Mouse (Mus musculus): ENCODE data around the gene Ccdc15.
A peak's percentile ranks its signal among the peaks of the same experiment; 100 is the strongest.

Ccdc15 gene

GRCm38 (mm10) chr9:37232201-37233195, 115.7 kb downstream of the Ccdc15 start:
- no peak for DNase-seq (ENCODE audit: low spot score in 2 of 2)

GRCm38 (mm10) chr9:37230486-37231195, 117.6 kb downstream of the Ccdc15 start:
- no peak for DNase-seq (ENCODE audit: low spot score in 2 of 2)

GRCm38 (mm10) chr9:37229880-37230325, 118.3 kb downstream of the Ccdc15 start:
- peak; percentile 33 to 57 for DNase-seq (ENCODE audit: low spot score in 2 of 2)
